Mouse (Mus musculus): Measurements from ENCODE around the gene Agpat2.

Agpat2 gene

GRCm38 (mm10) chr2:26595725-26596435 is 8.3 kb downstream of the Agpat2 start:
- DNase-seq (ENCODE audit: low spot score), result no peak

DNA sequence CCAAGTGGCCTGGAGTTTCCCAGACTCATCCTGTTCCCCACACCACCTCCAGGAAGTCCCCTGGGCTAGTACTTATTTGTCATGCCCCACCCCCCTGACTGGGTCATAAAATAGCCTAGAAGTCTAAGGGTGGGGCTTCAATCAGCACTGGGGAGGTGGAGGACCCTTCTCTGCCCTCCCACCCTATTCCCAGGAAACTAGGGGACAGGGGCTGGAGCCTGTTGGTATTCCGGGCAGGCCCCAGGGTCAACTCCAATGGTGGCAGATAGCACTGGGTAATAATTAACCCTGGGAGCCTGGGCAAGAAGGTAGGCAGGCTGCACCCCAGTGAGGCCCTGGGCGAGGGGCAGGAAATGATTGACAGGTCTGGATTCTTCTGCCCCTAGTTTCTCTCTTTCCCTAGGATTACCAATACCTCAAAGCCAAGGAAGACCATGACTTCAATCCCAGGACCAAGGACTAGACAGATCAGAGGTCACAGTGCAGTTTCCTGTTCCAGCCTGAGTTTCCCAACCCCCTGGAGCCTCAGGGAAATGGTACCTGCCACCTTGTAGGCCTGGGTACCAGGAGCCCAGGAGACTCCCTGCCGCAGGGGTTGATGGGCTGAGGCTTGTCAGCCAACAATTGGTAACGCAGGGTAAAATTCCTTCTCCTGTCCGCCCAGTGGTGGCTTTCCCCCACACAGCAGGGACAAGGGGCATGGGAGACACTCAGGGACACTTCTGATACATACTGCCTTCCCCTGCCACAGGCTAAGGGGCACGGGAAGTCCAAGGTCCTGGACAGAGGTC is 9.1 kb downstream of the Agpat2 start:
- no peak for DNase-seq (ENCODE audit: low spot score)

DNA sequence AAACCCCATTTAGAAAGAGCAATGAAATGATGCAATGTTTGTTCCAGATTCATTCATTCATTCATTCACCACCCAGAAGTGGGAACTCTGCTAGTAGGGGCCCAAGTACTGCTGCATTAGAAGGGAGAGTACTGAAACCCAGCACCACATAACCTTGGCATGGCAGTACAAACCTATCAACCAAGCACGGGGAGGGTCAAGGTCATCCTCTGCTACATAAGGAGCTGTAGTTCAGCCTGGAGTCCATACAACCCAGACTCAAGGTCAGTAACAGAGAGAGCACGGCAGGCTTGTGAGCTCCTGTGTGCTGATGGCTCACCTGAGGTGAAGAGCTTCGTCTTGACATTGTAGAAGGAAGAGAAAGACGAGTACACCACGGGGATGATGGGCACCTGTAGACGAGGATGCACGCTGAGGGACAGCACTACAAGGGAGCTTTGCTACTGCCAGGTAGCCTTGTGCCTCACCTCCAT is 9.7 kb downstream of the Agpat2 start:
- DNase-seq (ENCODE audit: low spot score), result no peak

DNA sequence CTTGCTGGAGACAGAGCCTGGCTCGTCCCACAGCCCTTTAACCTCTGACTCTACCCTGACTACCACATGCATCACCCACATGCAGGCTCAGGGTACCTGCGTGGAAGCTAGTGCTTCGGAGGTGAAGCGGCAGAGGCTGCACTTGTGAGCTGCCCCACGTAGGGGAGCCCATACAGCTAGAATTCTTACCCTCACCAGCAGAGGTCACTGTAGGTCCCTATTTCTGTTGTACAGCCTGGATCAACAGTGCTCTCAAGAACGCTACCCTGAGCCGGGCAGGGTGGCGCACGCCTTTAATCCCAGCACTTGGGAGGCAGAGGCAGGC is 10.2 kb downstream of the Agpat2 start:
- no peak for DNase-seq (ENCODE audit: low spot score)

- no peak for DNase-seq (ENCODE audit: low spot score)
Measured at GRCm38 (mm10) chr2:26593211-26594021, 10.8 kb downstream of the Agpat2 start.

DNA sequence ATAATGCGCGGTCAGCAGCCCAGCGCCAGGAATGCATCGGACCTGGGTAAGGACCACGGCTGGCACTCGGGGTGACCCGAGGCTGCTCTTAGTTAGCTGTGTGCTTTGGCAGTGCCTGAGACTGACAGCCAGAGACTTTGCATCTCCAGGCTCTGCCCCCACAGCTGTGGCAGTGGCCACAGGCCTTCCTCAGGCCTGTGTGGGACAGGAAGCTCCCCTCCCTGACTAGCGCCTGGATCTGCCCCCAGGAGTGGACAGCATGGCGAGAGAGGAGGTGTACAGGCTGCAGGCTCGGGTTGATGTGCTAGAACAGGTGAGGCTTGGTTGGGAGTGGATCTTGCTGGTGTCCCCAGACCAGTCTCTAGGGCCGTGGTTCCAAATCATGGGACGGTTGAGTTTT is 12.8 kb downstream of the Agpat2 start:
- DNase-seq (ENCODE audit: low spot score), result no peak

GRCm38 (mm10) chr2:26590962-26591361 is 13.3 kb downstream of the Agpat2 start:
- DNase-seq (ENCODE audit: low spot score), result no peak

DNA sequence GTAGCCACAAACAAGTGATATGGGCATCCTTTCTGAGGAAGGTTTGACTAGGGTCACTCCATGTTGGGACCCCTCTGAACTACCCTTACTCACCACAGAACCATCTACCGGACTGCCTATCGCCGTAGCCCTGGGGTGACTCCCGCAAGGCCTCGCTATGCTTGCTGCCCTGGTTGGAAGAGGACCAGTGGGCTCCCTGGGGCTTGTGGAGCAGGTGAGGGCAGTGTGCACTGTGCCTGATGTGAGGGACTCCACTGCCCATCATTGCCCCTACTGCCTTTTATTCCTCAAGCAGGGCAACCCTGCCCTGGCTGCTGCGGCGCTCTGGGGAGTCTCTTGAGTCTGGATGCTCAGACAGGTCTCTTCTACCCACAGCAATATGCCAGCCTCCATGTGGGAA is 13.9 kb downstream of the Agpat2 start:
- DNase-seq (ENCODE audit: low spot score), result no peak

GRCm38 (mm10) chr2:26589284-26589683 is 14.9 kb downstream of the Agpat2 start:
- no peak for DNase-seq (ENCODE audit: low spot score)

DNA sequence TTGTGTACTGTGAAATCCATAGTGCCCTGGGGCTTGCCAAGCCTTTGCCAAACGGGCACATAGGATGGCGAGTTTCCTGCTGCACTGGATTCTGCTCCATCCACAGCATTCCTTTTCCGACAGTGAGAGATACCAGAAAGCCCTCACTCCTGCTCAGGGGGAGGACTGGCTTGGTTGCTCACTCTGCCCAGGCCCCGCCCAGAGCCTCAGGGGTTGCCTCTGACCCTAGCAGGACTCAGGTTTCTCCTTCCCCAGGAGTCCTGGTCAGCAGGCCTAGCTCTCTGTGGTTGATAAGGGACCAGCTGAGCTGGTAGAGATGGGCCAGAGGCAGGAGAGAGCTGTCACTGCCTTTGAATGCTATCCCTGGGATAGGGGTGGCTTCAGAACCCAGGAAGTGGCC is 15.6 kb downstream of the Agpat2 start:
- no peak for DNase-seq (ENCODE audit: low spot score)

- no peak for DNase-seq (ENCODE audit: low spot score)
Measured at GRCm38 (mm10) chr2:26587044-26587405, 17.2 kb downstream of the Agpat2 start.

- DNase-seq (ENCODE audit: low spot score), result peak; percentile 73
Measured at GRCm38 (mm10) chr2:26586294-26587043, 17.7 kb downstream of the Agpat2 start, which contains the start of gene Gm20532. Gene Gm20532 (plus strand): TSS chr2:26586639.

DNA sequence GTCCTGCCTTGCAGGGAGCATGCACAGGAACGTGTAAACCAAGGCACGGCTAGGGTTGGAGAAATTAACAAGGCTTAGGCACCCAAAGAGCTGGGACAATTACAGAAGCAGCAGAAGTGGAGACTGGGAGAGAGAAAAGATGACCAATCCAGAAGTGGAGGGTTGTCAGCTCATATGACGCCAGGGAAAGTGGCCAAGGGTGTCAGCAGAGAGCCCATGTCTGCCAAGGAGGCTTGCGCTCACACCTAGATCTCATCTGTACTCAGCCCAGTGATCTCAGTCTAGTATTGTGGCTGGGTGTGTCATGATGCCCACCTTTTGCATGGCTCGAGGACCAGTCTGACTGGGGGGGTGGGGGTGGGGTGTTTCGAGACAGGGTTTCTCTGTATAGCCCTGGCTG is 18.5 kb downstream of the Agpat2 start:
- no peak for DNase-seq (ENCODE audit: low spot score)

- no peak for DNase-seq (ENCODE audit: low spot score)
Measured at GRCm38 (mm10) chr2:26583640-26584039, 20.6 kb downstream of the Agpat2 start.

DNA sequence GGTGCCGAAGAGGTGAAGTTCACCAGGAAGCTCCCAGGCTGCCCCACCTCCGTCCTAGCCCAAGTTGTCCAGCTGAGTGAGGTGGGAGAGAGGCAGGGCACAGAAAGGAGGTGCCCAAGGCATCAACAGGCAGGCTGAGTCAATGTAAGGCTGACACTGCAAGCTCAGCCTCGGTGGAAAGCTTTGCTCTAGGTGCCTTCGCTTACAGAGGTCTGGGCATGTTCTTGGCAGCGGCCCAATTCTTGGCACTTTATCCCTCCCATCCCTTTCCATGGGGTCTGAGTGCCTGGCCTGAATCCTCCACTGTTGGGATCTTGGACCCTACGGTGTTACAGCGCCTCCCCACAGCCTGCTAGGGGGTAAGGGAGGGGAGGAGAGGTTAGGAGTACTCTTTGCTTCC is 21.5 kb downstream of the Agpat2 start:
- no peak for DNase-seq (ENCODE audit: low spot score)

DNA sequence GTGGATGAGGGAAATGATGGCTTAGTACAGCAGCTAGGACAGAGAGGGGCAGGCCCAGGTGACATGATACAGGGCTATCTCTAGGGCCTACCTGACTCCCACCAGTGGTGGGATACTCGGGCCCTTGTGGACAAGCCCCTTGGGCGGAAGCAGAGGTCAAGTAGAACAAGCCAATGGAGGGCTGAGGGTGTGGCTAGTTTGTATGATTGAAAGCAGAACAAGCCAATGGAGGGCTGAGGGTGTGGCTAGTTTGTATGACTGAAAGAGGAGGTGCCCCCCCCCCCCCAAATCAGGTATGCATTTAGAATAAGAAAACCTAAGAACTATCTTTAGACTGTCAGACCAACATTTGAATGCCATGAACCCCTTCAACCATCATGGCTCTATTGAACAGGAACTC is 22.0 kb downstream of the Agpat2 start:
- no peak for DNase-seq (ENCODE audit: low spot score)

DNA sequence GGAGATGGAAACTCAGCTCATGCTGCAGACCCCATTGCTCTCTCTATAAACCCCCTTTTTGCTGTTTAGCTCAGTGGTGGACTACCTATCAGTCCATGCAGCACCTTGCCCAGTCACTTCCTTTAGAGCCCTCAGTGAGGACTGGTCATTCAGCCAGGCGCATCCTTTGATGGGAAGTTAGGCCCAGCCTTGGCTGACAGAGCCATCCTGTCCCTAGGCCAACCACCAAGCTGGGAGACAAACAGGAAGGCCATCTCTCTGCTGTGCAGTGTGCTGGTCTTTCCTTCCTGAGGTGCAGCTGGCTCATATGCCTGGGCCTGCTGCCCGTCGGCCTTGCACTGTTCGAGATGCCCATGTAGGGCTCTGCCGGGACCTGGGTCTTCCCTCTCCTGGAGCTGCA is 23.5 kb downstream of the Agpat2 start:
- DNase-seq (ENCODE audit: low spot score), result no peak

- DNase-seq (ENCODE audit: low spot score), result no peak
Measured at GRCm38 (mm10) chr2:26579714-26580113, 24.5 kb downstream of the Agpat2 start, which contains the start of gene Egfl7. Gene Egfl7 (plus strand): TSS chr2:26580014.

- no peak for DNase-seq (ENCODE audit: low spot score)
Measured at GRCm38 (mm10) chr2:26578369-26578768, 25.8 kb downstream of the Agpat2 start.

GRCm38 (mm10) chr2:26576462-26576861 is 27.8 kb downstream of the Agpat2 start:
- no peak for DNase-seq (ENCODE audit: low spot score)

DNA sequence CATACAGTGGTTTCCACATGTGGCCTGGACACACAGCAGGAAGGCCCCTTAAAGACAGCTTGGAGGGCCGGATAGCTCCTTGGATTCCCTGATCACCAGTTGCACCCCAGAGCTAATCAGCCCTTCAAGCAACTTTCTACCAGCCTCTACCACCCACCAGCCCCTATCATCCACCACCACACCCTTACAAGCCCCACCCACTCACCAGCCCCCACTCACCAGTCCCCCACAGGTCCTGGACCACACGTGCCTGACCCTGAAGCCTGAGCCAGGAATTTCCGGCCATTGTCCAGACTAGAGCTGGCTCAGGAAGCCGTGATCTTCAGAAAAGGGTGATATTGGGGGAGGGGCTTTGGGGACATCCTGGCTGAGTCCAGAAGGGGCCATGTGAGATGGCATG is 28.4 kb downstream of the Agpat2 start:
- DNase-seq (ENCODE audit: low spot score), result no peak

DNA sequence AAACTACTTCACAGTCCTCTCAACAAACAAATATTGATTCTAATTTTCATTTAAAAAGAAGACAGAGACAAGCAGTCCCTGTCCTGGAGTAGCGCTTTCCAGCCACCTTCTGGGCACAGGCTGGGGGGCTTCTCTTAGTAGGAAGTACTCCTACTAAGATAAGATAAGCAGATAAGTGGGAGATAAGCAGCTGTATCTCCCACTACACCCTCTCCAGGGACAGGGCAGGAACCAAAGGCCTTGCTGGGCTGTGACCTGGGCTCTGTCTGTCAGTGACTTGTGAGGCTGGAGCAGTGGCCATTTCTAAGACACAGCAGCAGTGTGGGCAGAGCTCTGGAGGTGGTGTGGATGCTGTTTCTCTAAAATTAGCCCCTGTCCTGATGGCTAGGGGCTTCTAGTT is 28.8 kb downstream of the Agpat2 start:
- DNase-seq (ENCODE audit: low spot score), result no peak

Measured in ovary, postnatal 36 days (tissue).